Mouse (Mus musculus) megakaryocyte, embryonic 14.5 days (primary cell): ENCODE results near the gene Mybpc2.

Source experiments
- FLI1 ChIP-seq: IDR thresholded peaks from 2 replicates; pipeline ENCODE4 v1.6.1; 2012; ENCODE audit warnings: low read length, inconsistent platforms, mixed read lengths
- GATA1 ChIP-seq: IDR thresholded peaks from 3 replicates; pipeline ENCODE4 v1.6.1; 2012; ENCODE audit warnings: mixed read lengths, low read length, inconsistent platforms, borderline replicate concordance

GRCm38 (mm10) chr7:44494681-44495080 is 29.8 kb downstream of the Mybpc2 start:
- TF ChIP-seq GATA1 (no peak), FLI1 (no peak)
